Mouse (Mus musculus) lung, postnatal 0 days (tissue): ENCODE results near the gene Lrrc15.

Source experiments
- CTCF ChIP-seq: IDR thresholded peaks from 2 replicates; pipeline ENCODE4 v1.5.1; 2016; ENCODE audit warnings: antibody characterized with exemption, mild to moderate bottlenecking
- EP300 ChIP-seq: IDR thresholded peaks from 2 replicates; pipeline ENCODE4 v1.6.1; 2016; ENCODE audit warnings: antibody characterized with exemption, mild to moderate bottlenecking, control low read depth

- TF ChIP-seq CTCF (peak; percentile 48), EP300 (no peak)
Measured at GRCm38 (mm10) chr16:30282844-30283495, at the start of gene Lrrc15.
